Mouse (Mus musculus) ES-Bruce4 (cell line): ENCODE results near the gene Ctxn2.

Experiments used
- CTCF ChIP-seq: IDR thresholded peaks from one replicate; pipeline ENCODE4 v1.8.1; 2011; ENCODE audit warnings: low read depth, low read length
- POLR2A ChIP-seq: IDR thresholded peaks from one replicate; pipeline ENCODE4 v1.8.1; 2011; ENCODE audit warnings: low read length; ENCODE audit not compliant: insufficient read depth

DNA sequence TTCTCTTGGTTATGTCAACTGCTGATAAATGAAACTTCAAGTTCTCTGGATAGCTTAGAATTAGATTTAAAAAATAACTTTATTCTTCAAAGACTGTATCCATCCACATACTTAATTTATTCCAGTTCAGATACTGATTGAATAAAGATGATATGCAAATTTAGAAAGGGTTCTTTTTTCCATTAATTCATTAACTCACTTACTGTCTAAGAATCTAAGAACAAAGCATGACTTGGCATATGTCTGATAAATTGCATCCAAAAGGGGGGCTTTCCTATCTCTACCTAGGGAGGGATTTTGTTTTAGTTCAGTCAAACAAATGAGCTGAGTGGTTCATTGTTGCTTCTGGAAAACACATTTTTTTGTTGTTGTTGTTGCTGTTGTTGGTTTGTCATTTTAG lies 5.8 kb downstream of the Ctxn2 start:
- TF ChIP-seq CTCF, result no peak
- TF ChIP-seq POLR2A, result no peak
